Mouse (Mus musculus): ENCODE results near the gene Atp6ap2. TPM values are rescaled to one million over a fixed set of nuclear protein-coding genes. Genes with fewer than 3 reads are reported as not detected.
"Not testable (repeated sequence)": the region's sequence is repeated elsewhere in the genome, so short reads cannot be mapped to it uniquely, and the experiment has no call there.

Gene Atp6ap2
- polyA plus RNA-seq, 1 experiment from 2014 or later: 59.9 TPM

DNA sequence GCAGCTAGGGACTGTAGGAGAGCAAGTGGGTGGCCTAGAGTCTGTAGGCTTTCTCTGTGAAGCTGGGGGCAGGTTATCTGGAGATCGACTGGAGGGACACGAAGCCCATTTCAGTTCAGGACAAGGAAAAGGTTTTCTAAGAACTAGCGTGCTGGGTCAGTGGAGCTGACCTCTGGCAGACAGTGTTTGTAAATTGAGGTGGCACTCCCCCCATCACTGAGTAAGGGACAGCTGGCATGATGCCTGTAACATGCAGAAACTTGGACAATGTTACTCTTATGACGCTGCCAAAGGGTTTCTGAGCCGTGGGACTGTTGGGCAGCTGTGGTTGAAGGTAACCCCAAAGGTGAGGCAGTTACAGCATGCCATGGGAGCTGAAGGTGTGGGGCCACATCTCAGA lies 4.4 kb downstream of the Atp6ap2 start:
- Histone ChIP-seq H3K4me2 (ENCODE audit: low read depth, low read length) (no peak overlapping the region), H3K27ac (ENCODE audit: low read length) (no peak overlapping the region), H3K4me1 (ENCODE audit: control insufficient read depth, low read depth, low read length) (peaks cover 11% of the 10 kb centered on the region), H3K4me3 (ENCODE audit: low read depth, low read length) (no peak overlapping the region), H3K36me3 (ENCODE audit: control insufficient read depth, insufficient read depth) (no peaks in the 10 kb centered on the region), H3K27me3 (ENCODE audit: control insufficient read depth, insufficient read depth, low read depth, low read length) (no peaks in the 10 kb centered on the region), H3K9me3 (replicated peaks; ENCODE audit: control insufficient read depth, low read length) (no peaks in the 10 kb centered on the region), H3K9ac (ENCODE audit: low read depth, low read length) (no peak overlapping the region)
- WGBS (ENCODE audit: insufficient replicate concordance): 74% methylated on average over 5 of the region's 5 CpGs
- no peak for ATAC-seq (ENCODE audit: low read depth)

GRCm38 (mm10) chrX:12593824-12594223 lies 6.2 kb downstream of the Atp6ap2 start:
- Histone ChIP-seq H3K4me2 (ENCODE audit: low read depth, low read length) (no peak overlapping the region), H3K27ac (ENCODE audit: low read length) (no peak overlapping the region), H3K9me3 (replicated peaks; ENCODE audit: control insufficient read depth, low read length) (no peaks in the 10 kb centered on the region), H3K4me1 (ENCODE audit: control insufficient read depth, low read depth, low read length) (peaks cover 9% of the 10 kb centered on the region), H3K4me3 (ENCODE audit: low read depth, low read length) (no peak overlapping the region), H3K36me3 (ENCODE audit: control insufficient read depth, insufficient read depth) (no peaks in the 10 kb centered on the region), H3K27me3 (ENCODE audit: control insufficient read depth, insufficient read depth, low read depth, low read length) (no peaks in the 10 kb centered on the region), H3K9ac (ENCODE audit: low read depth, low read length) (no peak overlapping the region)
- WGBS (ENCODE audit: insufficient replicate concordance): 49% methylated on average over 5 of the region's 5 CpGs
- peak; percentile 62; the same call in 1 of the 2 replicates for ATAC-seq (ENCODE audit: low read depth)

DNA sequence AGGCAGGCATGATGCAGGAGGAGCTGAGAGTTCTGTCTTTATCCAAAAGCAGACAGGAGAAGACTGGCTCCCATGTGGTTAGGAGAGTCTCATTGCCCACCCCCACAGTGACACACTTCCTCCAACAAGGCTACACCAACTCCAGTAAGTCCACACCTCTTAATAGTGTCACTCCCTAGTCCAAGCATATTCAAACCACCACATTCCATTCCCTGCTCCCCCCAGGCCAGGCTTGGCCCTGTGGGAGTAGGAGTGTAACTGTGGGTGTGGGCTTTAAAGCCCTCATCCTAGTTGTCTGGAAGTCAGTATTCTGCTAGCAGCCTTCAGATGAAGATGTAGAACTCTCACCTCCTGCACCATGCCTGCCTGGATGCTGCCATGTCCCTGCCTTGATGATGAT lies 22.9 kb downstream of the Atp6ap2 start:
- H3K4me2 ChIP-seq (ENCODE audit: low read depth, low read length); ATAC-seq (ENCODE audit: low read depth); H3K36me3 ChIP-seq (ENCODE audit: control insufficient read depth, insufficient read depth); H3K27me3 ChIP-seq (ENCODE audit: control insufficient read depth, insufficient read depth, low read depth, low read length); H3K4me1 ChIP-seq (ENCODE audit: control insufficient read depth, low read depth, low read length); H3K9me3 ChIP-seq (replicated peaks; ENCODE audit: control insufficient read depth, low read length); H3K4me3 ChIP-seq (ENCODE audit: low read depth, low read length); H3K9ac ChIP-seq (ENCODE audit: low read depth, low read length); H3K27ac ChIP-seq (ENCODE audit: low read length): not testable (repeated sequence)

DNA sequence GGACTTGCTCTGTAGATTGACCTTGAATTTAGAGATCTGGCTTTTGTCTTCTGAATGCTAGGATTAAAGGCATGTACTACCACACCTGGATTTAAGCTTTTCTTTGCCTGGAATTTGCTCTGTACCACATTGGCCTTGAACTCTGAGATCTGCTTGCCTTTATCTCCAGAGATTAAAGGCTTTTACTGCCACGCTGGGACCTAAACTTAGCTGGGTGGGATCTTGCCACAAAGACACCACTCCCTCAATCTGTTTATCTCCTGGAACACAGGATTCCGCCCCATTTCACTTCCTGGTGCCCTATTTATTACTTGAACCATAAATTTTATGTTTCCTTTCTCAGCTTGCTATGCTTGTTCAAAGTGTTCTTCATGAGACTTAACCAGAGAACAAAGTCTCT lies 23.6 kb downstream of the Atp6ap2 start:
- no peak for ATAC-seq (ENCODE audit: low read depth)
- no peak overlapping the region for H3K27ac ChIP-seq (ENCODE audit: low read length)
- WGBS (ENCODE audit: insufficient replicate concordance): 29% methylated on average over 2 of the region's 2 CpGs

GRCm38 (mm10) chrX:12612360-12612759 lies 24.8 kb downstream of the Atp6ap2 start:
- H3K9me3 ChIP-seq (replicated peaks; ENCODE audit: control insufficient read depth, low read length); H3K9ac ChIP-seq (ENCODE audit: low read depth, low read length); H3K4me2 ChIP-seq (ENCODE audit: low read depth, low read length); H3K27me3 ChIP-seq (ENCODE audit: control insufficient read depth, insufficient read depth, low read depth, low read length); H3K4me1 ChIP-seq (ENCODE audit: control insufficient read depth, low read depth, low read length); H3K36me3 ChIP-seq (ENCODE audit: control insufficient read depth, insufficient read depth); H3K4me3 ChIP-seq (ENCODE audit: low read depth, low read length); ATAC-seq (ENCODE audit: low read depth); H3K27ac ChIP-seq (ENCODE audit: low read length): not testable (repeated sequence)
- WGBS (ENCODE audit: insufficient replicate concordance): 77% methylated on average over 1 of the region's 1 CpGs

More for the DNA sequence above, 23.6 kb downstream of the Atp6ap2 start:
- H3K9me3 ChIP-seq (replicated peaks; ENCODE audit: control insufficient read depth, low read length): no peaks in the 10 kb centered on the region
- no peak overlapping the region for H3K4me3 ChIP-seq (ENCODE audit: low read depth, low read length)
- H3K27me3 ChIP-seq (ENCODE audit: control insufficient read depth, insufficient read depth, low read depth, low read length): no peaks in the 10 kb centered on the region
- H3K4me2 ChIP-seq (ENCODE audit: low read depth, low read length): no peak overlapping the region
- no peaks in the 10 kb centered on the region for H3K4me1 ChIP-seq (ENCODE audit: control insufficient read depth, low read depth, low read length)
- no peak overlapping the region for H3K9ac ChIP-seq (ENCODE audit: low read depth, low read length)
- 0 out of 2 replicates have a peak, but pooled peaks cover 2% of the 10 kb centered on the region for H3K36me3 ChIP-seq (ENCODE audit: control insufficient read depth, insufficient read depth)

DNA sequence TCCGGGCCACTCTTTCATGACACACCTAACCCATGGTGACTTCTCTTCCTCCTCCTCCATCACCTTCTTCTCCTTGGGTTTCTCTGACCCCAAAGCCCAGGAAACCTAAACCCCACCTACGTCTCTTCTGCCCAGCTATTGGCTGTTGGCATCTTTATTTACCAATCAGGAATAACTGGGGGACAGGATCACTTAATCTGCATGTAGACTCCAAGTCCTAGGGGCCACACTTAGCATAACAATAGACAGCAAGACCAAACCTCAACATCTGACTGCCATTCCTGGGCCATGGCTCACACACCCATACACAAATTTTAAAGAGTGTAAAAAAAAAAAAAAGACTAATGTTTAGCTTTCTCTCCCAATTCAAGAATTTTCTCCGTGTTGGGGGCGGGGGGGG lies 37.5 kb downstream of the Atp6ap2 start:
- H3K4me2 ChIP-seq (ENCODE audit: low read depth, low read length): no peak overlapping the region
- WGBS (ENCODE audit: insufficient replicate concordance): 45% methylated on average over 3 of the region's 4 CpGs
- no peak for ATAC-seq (ENCODE audit: low read depth)
- no peaks in the 10 kb centered on the region for H3K36me3 ChIP-seq (ENCODE audit: control insufficient read depth, insufficient read depth)
- no peak overlapping the region for H3K9ac ChIP-seq (ENCODE audit: low read depth, low read length)
- no peak overlapping the region for H3K27ac ChIP-seq (ENCODE audit: low read length)
- H3K27me3 ChIP-seq (ENCODE audit: control insufficient read depth, insufficient read depth, low read depth, low read length): no peaks in the 10 kb centered on the region
- no peak overlapping the region for H3K4me3 ChIP-seq (ENCODE audit: low read depth, low read length)
- H3K4me1 ChIP-seq (ENCODE audit: control insufficient read depth, low read depth, low read length): no peaks in the 10 kb centered on the region
- no peaks in the 10 kb centered on the region for H3K9me3 ChIP-seq (replicated peaks; ENCODE audit: control insufficient read depth, low read length)

- 40% methylated on average over 2 of the region's 2 CpGs for WGBS (ENCODE audit: insufficient replicate concordance)
- Histone ChIP-seq H3K4me2 (ENCODE audit: low read depth, low read length) (no peak overlapping the region), H3K4me1 (ENCODE audit: control insufficient read depth, low read depth, low read length) (no peaks in the 10 kb centered on the region), H3K36me3 (ENCODE audit: control insufficient read depth, insufficient read depth) (no peaks in the 10 kb centered on the region), H3K27ac (ENCODE audit: low read length) (no peak overlapping the region), H3K4me3 (ENCODE audit: low read depth, low read length) (no peak overlapping the region), H3K27me3 (ENCODE audit: control insufficient read depth, insufficient read depth, low read depth, low read length) (no peaks in the 10 kb centered on the region), H3K9me3 (replicated peaks; ENCODE audit: control insufficient read depth, low read length) (no peaks in the 10 kb centered on the region), H3K9ac (ENCODE audit: low read depth, low read length) (no peak overlapping the region)
- no peak for ATAC-seq (ENCODE audit: low read depth)
Measured at GRCm38 (mm10) chrX:12644976-12645375, 57.4 kb downstream of the Atp6ap2 start.

- Histone ChIP-seq H3K27ac (ENCODE audit: low read length) (no peak overlapping the region), H3K4me3 (ENCODE audit: low read depth, low read length) (no peak overlapping the region), H3K4me2 (ENCODE audit: low read depth, low read length) (no peak overlapping the region), H3K27me3 (ENCODE audit: control insufficient read depth, insufficient read depth, low read depth, low read length) (no peaks in the 10 kb centered on the region), H3K36me3 (ENCODE audit: control insufficient read depth, insufficient read depth) (no peaks in the 10 kb centered on the region), H3K4me1 (ENCODE audit: control insufficient read depth, low read depth, low read length) (no peaks in the 10 kb centered on the region), H3K9ac (ENCODE audit: low read depth, low read length) (no peak overlapping the region), H3K9me3 (replicated peaks; ENCODE audit: control insufficient read depth, low read length) (no peaks in the 10 kb centered on the region)
- 55% methylated on average over 12 of the region's 12 CpGs for WGBS (ENCODE audit: insufficient replicate concordance)
- ATAC-seq (ENCODE audit: low read depth): no peak
Measured at GRCm38 (mm10) chrX:12645531-12646304, 58.1 kb downstream of the Atp6ap2 start.

- Histone ChIP-seq H3K27ac (ENCODE audit: low read length) (no peak overlapping the region), H3K9ac (ENCODE audit: low read depth, low read length) (no peak overlapping the region), H3K4me3 (ENCODE audit: low read depth, low read length) (no peak overlapping the region), H3K27me3 (ENCODE audit: control insufficient read depth, insufficient read depth, low read depth, low read length) (no peaks in the 10 kb centered on the region), H3K4me2 (ENCODE audit: low read depth, low read length) (no peak overlapping the region), H3K4me1 (ENCODE audit: control insufficient read depth, low read depth, low read length) (no peaks in the 10 kb centered on the region), H3K9me3 (replicated peaks; ENCODE audit: control insufficient read depth, low read length) (no peaks in the 10 kb centered on the region), H3K36me3 (ENCODE audit: control insufficient read depth, insufficient read depth) (peaks cover under 1% of the 10 kb centered on the region)
- WGBS (ENCODE audit: insufficient replicate concordance): 80% methylated on average over 16 of the region's 16 CpGs
- no peak for ATAC-seq (ENCODE audit: low read depth)
Measured at GRCm38 (mm10) chrX:12651906-12652305, 64.3 kb downstream of the Atp6ap2 start.
